Mouse (Mus musculus) G1E (cell line): ENCODE results near the gene Olfr455.

Source experiments
- CTCF ChIP-seq: IDR thresholded peaks from 2 replicates; pipeline ENCODE4 v1.5.1; 2012; ENCODE audit warnings: low read depth, low read length, inconsistent platforms, mixed read lengths
- POLR2AphosphoS5 ChIP-seq: IDR thresholded peaks from 2 replicates; pipeline ENCODE4 v1.6.1; 2012; ENCODE audit warnings: low read depth, low read length, inconsistent platforms; ENCODE audit not compliant: insufficient replicate concordance
- TAL1 ChIP-seq: conservative IDR thresholded peaks from 2 replicates; pipeline ENCODE4 v1.6.1; 2012; ENCODE audit warnings: low read depth, low read length, inconsistent platforms, mixed read lengths

DNA sequence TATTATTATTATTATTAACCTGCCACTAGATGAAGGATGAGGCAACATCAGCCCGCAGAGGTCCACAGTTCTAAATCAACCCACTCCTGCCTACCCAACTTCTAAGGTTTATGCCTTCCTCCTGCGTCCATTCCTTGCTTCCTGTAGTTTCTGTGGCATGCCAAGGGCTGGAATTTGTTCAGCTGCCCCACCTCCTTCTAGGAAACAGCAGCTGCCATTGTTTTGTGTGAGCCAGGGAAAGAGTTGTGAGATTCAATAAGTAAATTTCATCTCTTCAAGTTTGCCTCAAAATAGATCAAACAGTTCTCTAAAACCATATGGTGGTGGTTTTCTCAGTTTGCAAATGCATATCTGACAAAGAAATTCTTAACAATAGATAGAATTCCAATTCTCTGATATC, 20.8 kb upstream of the Olfr455 start:
- no peak for TF ChIP-seq CTCF
- no peak for TF ChIP-seq TAL1
- no peak for TF ChIP-seq POLR2AphosphoS5
